Mouse (Mus musculus): ENCODE results near the gene Rufy4. TPM values are rescaled to one million over a fixed set of nuclear protein-coding genes. Genes with fewer than 3 reads are reported as not detected.

Rufy4 gene
- polyA plus RNA-seq (2015; fragmentation: Nextera tagmentation; extraction: Ambion mirVana), result 0.57 and 0.60 TPM in 2 replicates

- H3K4me3 ChIP-seq, result peak within 1 kb of the TSS; percentile 49
- no peaks in the 10 kb centered on the region for H3K9me3 ChIP-seq
- under 1% methylated on average over 12 of the region's 12 CpGs for WGBS
- H3K9ac ChIP-seq, result peak within 1 kb of the TSS; percentile 73
- peaks cover 32% of the 10 kb centered on the region for H3K4me1 ChIP-seq (replicated peaks)
- no peaks in the 10 kb centered on the region for H3K36me3 ChIP-seq
- H3K4me2 ChIP-seq, result peak within 1 kb of the TSS; percentile 78
- H3K27me3 ChIP-seq, result peaks cover 46% of the 10 kb centered on the region
- peak; percentile 45; the same call in 1 of the 2 replicates for ATAC-seq (ENCODE audit: low FRiP score)
- no peak within 1 kb of the TSS for H3K27ac ChIP-seq
These were observed at the start of gene Rufy4 for GRCm38 (mm10) chr1:74124991-74125552. Rufy4 (plus strand) TSS chr1:74125541.

- 85% methylated on average over 4 of the region's 4 CpGs for WGBS
These were observed 49.1 kb upstream of the Rufy4 start for GRCm38 (mm10) chr1:74076230-74076629.

GRCm38 (mm10) chr1:74077353-74077752, 48.0 kb upstream of the Rufy4 start:
- H3K9me3 ChIP-seq, result no peaks in the 10 kb centered on the region
- H3K36me3 ChIP-seq, result no peaks in the 10 kb centered on the region
- ATAC-seq (ENCODE audit: low FRiP score), result no peak; the same call in 1 of the 2 replicates
- WGBS, result 17% methylated on average over 2 of the region's 2 CpGs
- no peaks in the 10 kb centered on the region for H3K27me3 ChIP-seq
- peaks cover 10% of the 10 kb centered on the region for H3K4me1 ChIP-seq (replicated peaks)
- no peak overlapping the region for H3K27ac ChIP-seq
- no peak overlapping the region for H3K4me2 ChIP-seq
- no peak overlapping the region for H3K9ac ChIP-seq
- H3K4me3 ChIP-seq, result no peak overlapping the region

More at GRCm38 (mm10) chr1:74076230-74076629, 49.1 kb upstream of the Rufy4 start:
- Histone ChIP-seq H3K36me3 (no peaks in the 10 kb centered on the region), H3K27me3 (no peaks in the 10 kb centered on the region), H3K9ac (no peak overlapping the region), H3K4me2 (no peak overlapping the region), H3K4me3 (no peak overlapping the region), H3K4me1 (replicated peaks) (no peaks in the 10 kb centered on the region), H3K9me3 (no peaks in the 10 kb centered on the region), H3K27ac (no peak overlapping the region)
- no peak for ATAC-seq (ENCODE audit: low FRiP score)

- no peak overlapping the region for H3K27ac ChIP-seq
- H3K4me2 ChIP-seq, result no peak overlapping the region
- peaks cover 27% of the 10 kb centered on the region for H3K4me1 ChIP-seq (replicated peaks)
- H3K9me3 ChIP-seq, result no peaks in the 10 kb centered on the region
- H3K36me3 ChIP-seq, result no peaks in the 10 kb centered on the region
- no peaks in the 10 kb centered on the region for H3K27me3 ChIP-seq
- 51% methylated on average over 2 of the region's 2 CpGs for WGBS
- no peak for ATAC-seq (ENCODE audit: low FRiP score)
- H3K4me3 ChIP-seq, result no peak overlapping the region
- no peak overlapping the region for H3K9ac ChIP-seq
These were observed 43.8 kb upstream of the Rufy4 start for GRCm38 (mm10) chr1:74081573-74081989.

GRCm38 (mm10) chr1:74082841-74083463, 42.4 kb upstream of the Rufy4 start:
- Histone ChIP-seq H3K27ac (no peak overlapping the region), H3K4me3 (no peak overlapping the region), H3K27me3 (no peaks in the 10 kb centered on the region), H3K9ac (no peak overlapping the region), H3K36me3 (no peaks in the 10 kb centered on the region), H3K4me2 (no peak overlapping the region), H3K4me1 (replicated peaks) (peaks cover 27% of the 10 kb centered on the region), H3K9me3 (no peaks in the 10 kb centered on the region)
- ATAC-seq (ENCODE audit: low FRiP score), result no peak
- 15% methylated on average over 6 of the region's 6 CpGs for WGBS

GRCm38 (mm10) chr1:74084065-74084705, 41.2 kb upstream of the Rufy4 start:
- no peak overlapping the region for H3K27ac ChIP-seq
- no peak overlapping the region; the same call in 1 of the 2 replicates for H3K9ac ChIP-seq
- 75% methylated on average over 6 of the region's 6 CpGs for WGBS
- no peaks in the 10 kb centered on the region for H3K36me3 ChIP-seq
- H3K9me3 ChIP-seq, result no peaks in the 10 kb centered on the region
- H3K4me2 ChIP-seq, result no peak overlapping the region
- no peak overlapping the region for H3K4me3 ChIP-seq
- no peaks in the 10 kb centered on the region for H3K27me3 ChIP-seq
- no peak for ATAC-seq (ENCODE audit: low FRiP score)
- peaks cover 27% of the 10 kb centered on the region for H3K4me1 ChIP-seq (replicated peaks)

- no peak for ATAC-seq (ENCODE audit: low FRiP score)
- Histone ChIP-seq H3K4me1 (replicated peaks) (peaks cover 27% of the 10 kb centered on the region), H3K27me3 (no peaks in the 10 kb centered on the region)
These were observed 40.6 kb upstream of the Rufy4 start for GRCm38 (mm10) chr1:74084752-74085151.

GRCm38 (mm10) chr1:74085566-74085965, 39.8 kb upstream of the Rufy4 start:
- 89% methylated on average over 7 of the region's 7 CpGs for WGBS
- Histone ChIP-seq H3K4me3 (no peak overlapping the region), H3K4me2 (no peak overlapping the region), H3K27ac (no peak overlapping the region), H3K4me1 (replicated peaks) (peaks cover 27% of the 10 kb centered on the region), H3K9ac (no peak overlapping the region), H3K36me3 (no peaks in the 10 kb centered on the region), H3K9me3 (no peaks in the 10 kb centered on the region), H3K27me3 (no peaks in the 10 kb centered on the region; the same call in 1 of the 2 replicates)
- no peak for ATAC-seq (ENCODE audit: low FRiP score)

More at GRCm38 (mm10) chr1:74084752-74085151, 40.6 kb upstream of the Rufy4 start:
- 38% methylated on average over 5 of the region's 5 CpGs for WGBS
- Histone ChIP-seq H3K4me2 (no peak overlapping the region), H3K9me3 (no peaks in the 10 kb centered on the region), H3K9ac (no peak overlapping the region), H3K27ac (no peak overlapping the region), H3K4me3 (no peak overlapping the region), H3K36me3 (no peaks in the 10 kb centered on the region)

- H3K27ac ChIP-seq, result no peak overlapping the region
- no peak overlapping the region for H3K4me2 ChIP-seq
- H3K36me3 ChIP-seq, result no peaks in the 10 kb centered on the region
- ATAC-seq (ENCODE audit: low FRiP score), result no peak
- H3K9me3 ChIP-seq, result no peaks in the 10 kb centered on the region
- no peak overlapping the region for H3K4me3 ChIP-seq
- H3K9ac ChIP-seq, result no peak overlapping the region
- H3K4me1 ChIP-seq (replicated peaks), result peaks cover 36% of the 10 kb centered on the region
- WGBS, result 88% methylated on average over 1 of the region's 1 CpGs
- H3K27me3 ChIP-seq, result no peaks in the 10 kb centered on the region; the same call in 1 of the 2 replicates
These were observed 36.8 kb upstream of the Rufy4 start for GRCm38 (mm10) chr1:74088569-74088968.

- Histone ChIP-seq H3K9me3 (no peaks in the 10 kb centered on the region), H3K27me3 (peaks cover 5% of the 10 kb centered on the region), H3K36me3 (no peaks in the 10 kb centered on the region), H3K9ac (no peak overlapping the region), H3K4me2 (peak overlapping the region; percentile 27), H3K27ac (no peak overlapping the region), H3K4me3 (peak overlapping the region; percentile 12; the same call in 1 of the 2 replicates), H3K4me1 (replicated peaks) (peaks cover 33% of the 10 kb centered on the region)
- ATAC-seq (ENCODE audit: low FRiP score), result no peak
- 59% methylated on average over 7 of the region's 7 CpGs for WGBS
These were observed 35.0 kb upstream of the Rufy4 start for GRCm38 (mm10) chr1:74090329-74090728.

- Histone ChIP-seq H3K36me3 (no peaks in the 10 kb centered on the region), H3K9me3 (no peaks in the 10 kb centered on the region), H3K4me2 (peak overlapping the region; percentile 27; the same call in 1 of the 2 replicates), H3K4me1 (replicated peaks) (peaks cover 38% of the 10 kb centered on the region), H3K27ac (peak overlapping the region; percentile 48; the same call in 1 of the 2 replicates), H3K27me3 (peaks cover 13% of the 10 kb centered on the region), H3K4me3 (peak overlapping the region; percentile 12; the same call in 1 of the 2 replicates), H3K9ac (peak overlapping the region; percentile 39; the same call in 1 of the 2 replicates)
- WGBS, result 28% methylated on average over 7 of the region's 7 CpGs
- no peak for ATAC-seq (ENCODE audit: low FRiP score)
These were observed 34.2 kb upstream of the Rufy4 start for GRCm38 (mm10) chr1:74091138-74091537.

- WGBS, result 51% methylated on average over 6 of the region's 6 CpGs
- Histone ChIP-seq H3K9ac (peak overlapping the region; percentile 35; the same call in 1 of the 2 replicates), H3K36me3 (no peaks in the 10 kb centered on the region), H3K4me3 (no peak overlapping the region), H3K9me3 (no peaks in the 10 kb centered on the region), H3K27me3 (peaks cover 19% of the 10 kb centered on the region), H3K4me2 (no peak overlapping the region), H3K27ac (peak overlapping the region; percentile 48; the same call in 1 of the 2 replicates), H3K4me1 (replicated peaks) (peaks cover 38% of the 10 kb centered on the region)
- no peak for ATAC-seq (ENCODE audit: low FRiP score)
These were observed 33.6 kb upstream of the Rufy4 start for GRCm38 (mm10) chr1:74091611-74092224.

Measured in hindbrain, embryonic 13.5 days (tissue).